Mouse (Mus musculus) embryonic facial prominence, embryonic 10.5 days (tissue): ENCODE data around the gene Nrarp. TPM values are rescaled to one million over a fixed set of nuclear protein-coding genes. Genes with fewer than 3 reads are reported as not detected.

ENCODE experiments used
- DNase-seq: peaks from one replicate; pipeline ENCODE4 v3.0.0-alpha.2; 2017; ENCODE audit warnings: low spot score
- H3K27ac ChIP-seq: fragments of 300-500 bp; sonication (generic); replicated peaks from 2 replicates; pipeline ENCODE4 v1.5.1; 2016; ENCODE audit warnings: mild to moderate bottlenecking
- H3K27me3 ChIP-seq: fragments of 300-500 bp; sonication (generic); replicated peaks from 2 replicates; pipeline ENCODE4 v1.6.1; 2016; ENCODE audit warnings: low read depth, mild to moderate bottlenecking; ENCODE audit not compliant: poor library complexity, severe bottlenecking
- H3K36me3 ChIP-seq: fragments of 300-500 bp; sonication (generic); replicated peaks from 2 replicates; pipeline ENCODE4 v1.6.1; 2016; ENCODE audit warnings: mild to moderate bottlenecking, moderate library complexity
- H3K4me1 ChIP-seq: fragments of 300-500 bp; sonication (generic); 2 replicates; pipeline ENCODE4 v1.6.1; 2016
- H3K4me3 ChIP-seq: fragments of 300-500 bp; sonication (generic); 2 replicates; pipeline ENCODE4 v1.5.1; 2016; ENCODE audit warnings: mild to moderate bottlenecking, moderate library complexity
- H3K9me3 ChIP-seq: fragments of 300-500 bp; sonication (generic); 2 replicates; pipeline ENCODE4 v1.6.1; 2016; ENCODE audit warnings: mild to moderate bottlenecking
- WGBS: fragments of 180-500 bp; shearing (Covaris S2); methylation state at CpG from one replicate; pipeline ENCODE4 v1.1.7; 2016; 5-methylcytosine and 5-hydroxymethylcytosine counted together
- polyA plus RNA-seq: library from polyadenylated mRNA; unstranded; fragments of >200 nt; fragmentation: Nextera tagmentation; extraction: Ambion mirVana; gene quantifications from 2 replicates; pipeline ENCODE4 v1.2.1, GENCODE M21; 2016

Nrarp gene
- polyA plus RNA-seq, 1 experiment from 2014 or later, result 19.8 TPM

- Histone ChIP-seq H3K4me3 (no peak overlapping the region), H3K27ac (no peak overlapping the region), H3K9me3 (no peaks in the 10 kb centered on the region), H3K4me1 (peaks cover 35% of the 10 kb centered on the region), H3K36me3 (peaks cover 8% of the 10 kb centered on the region), H3K27me3 (peaks cover 44% of the 10 kb centered on the region)
- WGBS, result 87% methylated on average over 6 of the region's 6 CpGs
- DNase-seq, result no peak
These were observed 7.3 kb downstream of the Nrarp start for GRCm38 (mm10) chr2:25187841-25188240.

GRCm38 (mm10) chr2:25193330-25193770, 12.8 kb downstream of the Nrarp start:
- Histone ChIP-seq H3K36me3 (peaks cover 7% of the 10 kb centered on the region; the same call in 1 of the 2 replicates), H3K27me3 (peaks cover 41% of the 10 kb centered on the region), H3K9me3 (no peaks in the 10 kb centered on the region), H3K4me1 (peaks cover 32% of the 10 kb centered on the region), H3K4me3 (peak overlapping the region; percentile 6; the same call in 1 of the 2 replicates), H3K27ac (no peak overlapping the region)
- 2% methylated on average over 6 of the region's 6 CpGs for WGBS
- DNase-seq, result peak; percentile 85

- H3K27me3 ChIP-seq, result peaks cover 41% of the 10 kb centered on the region
- H3K9me3 ChIP-seq, result no peaks in the 10 kb centered on the region
- H3K4me3 ChIP-seq, result no peak overlapping the region
- no peak overlapping the region for H3K27ac ChIP-seq
- 75% methylated on average over 5 of the region's 5 CpGs for whole genome bisulfite sequencing
- H3K36me3 ChIP-seq, result peaks cover 13% of the 10 kb centered on the region
- H3K4me1 ChIP-seq, result peaks cover 32% of the 10 kb centered on the region
- no peak for DNase-seq
These were observed 13.4 kb downstream of the Nrarp start for GRCm38 (mm10) chr2:25194006-25194405.

GRCm38 (mm10) chr2:25194486-25195171, 14.1 kb downstream of the Nrarp start:
- WGBS, result 83% methylated on average over 17 of the region's 17 CpGs

GRCm38 (mm10) chr2:25195211-25196156, 14.9 kb downstream of the Nrarp start:
- WGBS, result 21% methylated on average over 55 of the region's 55 CpGs
- H3K9me3 ChIP-seq, result no peaks in the 10 kb centered on the region
- no peak overlapping the region for H3K27ac ChIP-seq
- DNase-seq, result no peak
- H3K4me3 ChIP-seq, result peak overlapping the region; percentile 47
- peaks cover 32% of the 10 kb centered on the region for H3K4me1 ChIP-seq
- H3K27me3 ChIP-seq, result peaks cover 41% of the 10 kb centered on the region
- peaks cover 28% of the 10 kb centered on the region for H3K36me3 ChIP-seq

More at GRCm38 (mm10) chr2:25194486-25195171, 14.1 kb downstream of the Nrarp start:
- H3K9me3 ChIP-seq, result no peaks in the 10 kb centered on the region
- peaks cover 32% of the 10 kb centered on the region for H3K4me1 ChIP-seq
- peaks cover 20% of the 10 kb centered on the region for H3K36me3 ChIP-seq
- no peak for DNase-seq
- peak overlapping the region; percentile 47; the same call in 1 of the 2 replicates for H3K4me3 ChIP-seq
- H3K27me3 ChIP-seq, result peaks cover 41% of the 10 kb centered on the region
- H3K27ac ChIP-seq, result no peak overlapping the region

GRCm38 (mm10) chr2:25196172-25196954, 15.8 kb downstream of the Nrarp start, which contains the start of gene Tor4a:
Gene Tor4a (minus strand): TSS chr2:25196886.
- Histone ChIP-seq H3K27ac (no peak within 1 kb of the TSS), H3K27me3 (peaks cover 41% of the 10 kb centered on the region)
- WGBS, result 8% methylated on average over 8 of the region's 8 CpGs

GRCm38 (mm10) chr2:25197191-25197590, 16.6 kb downstream of the Nrarp start:
- WGBS, result 22% methylated on average over 2 of the region's 2 CpGs
- no peak for DNase-seq
- Histone ChIP-seq H3K9me3 (no peaks in the 10 kb centered on the region), H3K4me3 (no peak overlapping the region), H3K4me1 (peaks cover 32% of the 10 kb centered on the region), H3K27ac (no peak overlapping the region), H3K27me3 (peaks cover 41% of the 10 kb centered on the region), H3K36me3 (peaks cover 45% of the 10 kb centered on the region)

More at GRCm38 (mm10) chr2:25196172-25196954, 15.8 kb downstream of the Nrarp start, which contains the start of gene Tor4a:
- DNase-seq, result peak; percentile 48
- H3K4me1 ChIP-seq, result peaks cover 32% of the 10 kb centered on the region
- peak within 1 kb of the TSS; percentile 47 for H3K4me3 ChIP-seq
- peaks cover 37% of the 10 kb centered on the region for H3K36me3 ChIP-seq
- H3K9me3 ChIP-seq, result no peaks in the 10 kb centered on the region

GRCm38 (mm10) chr2:25197946-25198345, 17.4 kb downstream of the Nrarp start:
- H3K36me3 ChIP-seq, result peaks cover 53% of the 10 kb centered on the region
- no peak overlapping the region for H3K27ac ChIP-seq
- H3K9me3 ChIP-seq, result no peaks in the 10 kb centered on the region
- H3K4me3 ChIP-seq, result no peak overlapping the region
- H3K27me3 ChIP-seq, result peaks cover 41% of the 10 kb centered on the region
- no peak for DNase-seq
- H3K4me1 ChIP-seq, result peaks cover 32% of the 10 kb centered on the region

GRCm38 (mm10) chr2:25200631-25201030, 20.1 kb downstream of the Nrarp start:
- DNase-seq, result no peak
- 94% methylated on average over 2 of the region's 2 CpGs for WGBS
- no peak overlapping the region for H3K27ac ChIP-seq
- peaks cover 19% of the 10 kb centered on the region for H3K27me3 ChIP-seq
- H3K4me3 ChIP-seq, result no peak overlapping the region
- H3K36me3 ChIP-seq, result peaks cover 80% of the 10 kb centered on the region
- H3K9me3 ChIP-seq, result no peaks in the 10 kb centered on the region
- H3K4me1 ChIP-seq, result peaks cover 17% of the 10 kb centered on the region

- no peak for DNase-seq
- Histone ChIP-seq H3K4me1 (no peaks in the 10 kb centered on the region), H3K36me3 (peaks cover 100% of the 10 kb centered on the region), H3K27ac (no peak overlapping the region), H3K9me3 (no peaks in the 10 kb centered on the region), H3K4me3 (no peak overlapping the region), H3K27me3 (no peaks in the 10 kb centered on the region)
- WGBS, result 78% methylated on average over 4 of the region's 4 CpGs
These were observed 23.2 kb downstream of the Nrarp start for GRCm38 (mm10) chr2:25203631-25204214.

- DNase-seq, result no peak
- H3K9me3 ChIP-seq, result no peaks in the 10 kb centered on the region
- H3K27me3 ChIP-seq, result peaks cover 6% of the 10 kb centered on the region
- no peak overlapping the region for H3K27ac ChIP-seq
- WGBS, result 86% methylated on average over 1 of the region's 1 CpGs
- H3K4me1 ChIP-seq, result peaks cover 19% of the 10 kb centered on the region
- H3K36me3 ChIP-seq, result peaks cover 71% of the 10 kb centered on the region
- no peak overlapping the region for H3K4me3 ChIP-seq
These were observed 27.0 kb downstream of the Nrarp start for GRCm38 (mm10) chr2:25207593-25207992.
